Mouse (Mus musculus) lung, adult 2 months (tissue): ENCODE data around the gene Ugt2b34.

Experiments used
- CTCF ChIP-seq: fragments of 200-500 bp; IDR thresholded peaks from 2 replicates; pipeline ENCODE4 v1.5.1; 2011; ENCODE audit warnings: mild to moderate bottlenecking, low read length, control low read depth; ENCODE audit not compliant: insufficient read depth
- POLR2A ChIP-seq: fragments of 200-500 bp; IDR thresholded peaks from 2 replicates; pipeline ENCODE4 v1.6.1; 2011; ENCODE audit warnings: low read depth, mild to moderate bottlenecking, control low read depth, low read length, borderline replicate concordance; ENCODE audit errors: extremely low read depth

DNA sequence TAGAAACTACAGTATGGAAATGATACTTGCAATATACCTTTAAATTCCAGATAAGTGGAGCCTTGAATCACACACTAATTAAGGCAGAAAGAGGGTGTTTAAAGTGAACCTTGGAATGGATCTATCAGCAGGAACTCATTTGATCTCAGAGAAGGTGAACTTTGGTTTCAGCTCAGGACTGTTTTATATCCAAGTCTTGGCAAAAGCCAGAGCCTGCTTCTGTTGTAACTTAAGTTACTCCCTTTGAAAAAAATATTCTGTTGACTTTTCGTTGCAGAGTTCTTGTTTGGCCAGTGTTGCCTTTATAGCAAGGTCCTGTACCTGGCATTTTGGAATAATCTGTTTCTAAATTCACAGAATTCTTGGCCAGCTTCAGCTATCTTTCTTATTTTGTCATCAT, 4.0 kb upstream of the Ugt2b34 start:
- no peak for TF ChIP-seq POLR2A
- TF ChIP-seq CTCF = no peak
